Comparison of ENCODE assay signal across 16 mouse cellular contexts in the genomic region with DNA sequence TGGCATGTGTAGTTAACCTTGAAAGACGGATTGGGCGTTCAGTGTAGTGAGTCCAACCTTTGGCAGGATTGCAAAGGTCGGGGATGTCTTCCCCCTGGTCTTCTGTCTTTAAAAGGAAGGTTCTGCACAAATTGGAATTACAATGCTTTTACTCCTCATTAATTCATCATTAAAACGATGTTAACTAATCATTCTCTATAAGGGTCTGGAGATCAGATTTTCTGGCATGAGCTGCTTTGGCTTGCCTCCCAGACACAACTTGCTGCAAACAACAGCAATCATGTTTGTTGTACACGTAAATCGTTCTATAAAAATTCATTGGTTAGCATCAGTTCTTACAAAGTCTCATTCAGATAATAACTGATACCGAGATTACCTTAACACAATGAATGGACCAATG.
"Had no signal": no experiment of that assay in that cellular context is flagged by ENCODE, and none has a peak within 500 bp of the region (broad histone marks: within the 10 kb centered on the region; RNA-seq: fewer than 3 reads in every experiment).

No protein-coding gene starts in this region.

- H3K4me3 ChIP-seq: midbrain, embryonic 10.5 days; midbrain, embryonic 12.5 days; myocyte; neural tube, embryonic 13.5 days; neural tube, embryonic 15.5 days had no signal

- H3K27ac ChIP-seq: midbrain, embryonic 10.5 days; midbrain, embryonic 12.5 days; neural tube, embryonic 13.5 days; neural tube, embryonic 15.5 days had no signal

- H3K4me2 ChIP-seq: midbrain, embryonic 12.5 days; neural tube, embryonic 13.5 days; neural tube, embryonic 15.5 days had no signal

- DNase-seq: lung, adult 18-20 months; lung, postnatal 10 days; lung, postnatal 4 days; right cerebral cortex, adult 18-20 months; right cerebral cortex, postnatal 25 days; right cerebral cortex, postnatal 4 days; spleen, adult 18-20 months; thymus, adult 18-20 months; thymus, postnatal 14 days; thymus, postnatal 36 days had no signal

- ATAC-seq: midbrain, embryonic 16.5 days had no signal

- H3K36me3 ChIP-seq: midbrain, embryonic 10.5 days; midbrain, embryonic 12.5 days; neural tube, embryonic 13.5 days; neural tube, embryonic 15.5 days had no signal

- H3K9me3 ChIP-seq: midbrain, embryonic 10.5 days; midbrain, embryonic 12.5 days; neural tube, embryonic 13.5 days; neural tube, embryonic 15.5 days had no signal

- H3K9ac ChIP-seq: midbrain, embryonic 12.5 days; neural tube, embryonic 13.5 days; neural tube, embryonic 15.5 days had no signal

- H3K27me3 ChIP-seq: midbrain, embryonic 12.5 days; neural tube, embryonic 13.5 days; neural tube, embryonic 15.5 days had no signal

- H3K4me1 ChIP-seq: midbrain, embryonic 10.5 days; midbrain, embryonic 12.5 days; neural tube, embryonic 13.5 days; neural tube, embryonic 15.5 days had no signal
